Mouse (Mus musculus) adipose tissue, adult 10 weeks (tissue): Measurements from ENCODE around the gene Gm11757. TPM values are rescaled to one million over a fixed set of nuclear protein-coding genes. Genes with fewer than 3 reads are reported as not detected.

Source experiments
- polyA plus RNA-seq: library from polyadenylated mRNA; stranded (reverse); fragments of 350-450 nt; fragmentation: Illumina TruSeq; extraction: RNeasy Lipid Tissue Mini Kit (QIAGEN cat#74804); gene quantifications from one replicate; pipeline ENCODE4 v1.2.3, GENCODE M21; 2014; ENCODE audit warnings: low read depth, low replicate concordance

The Gm11757 gene
- polyA plus RNA-seq: not detected

DNA sequence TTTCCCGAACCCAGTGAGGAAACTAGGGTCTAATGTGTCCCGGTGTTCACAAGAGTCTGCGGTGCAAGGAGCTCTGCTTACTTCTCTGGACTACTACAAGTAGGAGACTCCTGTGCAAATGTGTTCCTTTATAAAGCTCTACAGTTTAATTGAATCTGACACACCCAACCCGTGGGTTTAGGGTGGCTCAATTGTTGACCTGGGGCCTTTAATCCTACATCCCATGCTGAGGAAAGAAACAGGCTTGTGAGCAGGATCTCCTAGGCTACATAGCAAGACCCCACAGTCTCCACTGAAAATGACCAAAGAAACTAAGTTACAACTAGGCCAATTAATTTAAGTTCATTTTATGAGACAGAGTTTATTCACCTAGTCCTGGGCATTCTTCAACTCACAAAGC lies at the start of gene Gm11757:
TSS of gene Gm11757 (minus strand) at position 101 of the 400 bp plus-strand sequence.

GRCm38 (mm10) chr4:73920660-73921059 lies 29.7 kb upstream of the Gm11757 start, which contains the start of gene Gm11756:
TSS of gene Gm11756 (minus strand) at chr4:73920760.

GRCm38 (mm10) chr4:73905853-73906252 lies 14.9 kb upstream of the Gm11757 start, which contains the start of gene Gm13871:
TSS of gene Gm13871 (minus strand) at chr4:73905953.

DNA sequence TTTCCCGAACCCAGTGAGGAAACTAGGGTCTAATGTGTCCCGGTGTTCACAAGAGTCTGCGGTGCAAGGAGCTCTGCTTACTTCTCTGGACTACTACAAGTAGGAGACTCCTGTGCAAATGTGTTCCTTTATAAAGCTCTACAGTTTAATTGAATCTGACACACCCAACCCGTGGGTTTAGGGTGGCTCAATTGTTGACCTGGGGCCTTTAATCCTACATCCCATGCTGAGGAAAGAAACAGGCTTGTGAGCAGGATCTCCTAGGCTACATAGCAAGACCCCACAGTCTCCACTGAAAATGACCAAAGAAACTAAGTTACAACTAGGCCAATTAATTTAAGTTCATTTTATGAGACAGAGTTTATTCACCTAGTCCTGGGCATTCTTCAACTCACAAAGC lies 14.7 kb downstream of the Gm11757 start, which contains the start of gene Gm11758:
TSS of gene Gm11758 (minus strand) at position 101 of the 400 bp plus-strand sequence.

Other genes with a start within 250 kb of the Gm11757 start
- not detected for gene Gm11239, start 222.8 kb downstream of the Gm11757 start, polyA plus RNA-seq
- not detected for gene Gm428, start 207.6 kb downstream of the Gm11757 start, polyA plus RNA-seq
- 16.5 TPM for gene Rasef, start 100.1 kb downstream of the Gm11757 start, polyA plus RNA-seq
- not detected for gene Gm11758, start 14.8 kb downstream of the Gm11757 start, polyA plus RNA-seq
- gene Gm13871, start 14.8 kb upstream of the Gm11757 start, polyA plus RNA-seq: not detected
- gene Gm11756, start 29.6 kb upstream of the Gm11757 start, polyA plus RNA-seq: not detected
- gene 2310002L09Rik, start 59.7 kb upstream of the Gm11757 start, polyA plus RNA-seq: not detected
- gene Frmd3, start 122.3 kb upstream of the Gm11757 start, polyA plus RNA-seq: 0.22 TPM